ENCODE assay signal across 8 mouse cellular contexts in genomic region chrX:134307534-134308274, GRCm38 (mm10). TPM values are rescaled to one million over a fixed set of nuclear protein-coding genes. Genes with fewer than 3 reads are reported as not detected.
DNase-seq lines count a peak whose midpoint lies in the region; ATAC-seq lines count a peak whose summit lies in the region.

Gene Cenpi, plus strand, starts transcription at chrX:134308084.

- 21% methylated on average over 34 of the region's 36 CpGs for WGBS in hindbrain, embryonic 12.5 days

- peak within 1 kb of the TSS; percentile 43 for H3K9ac ChIP-seq in hindbrain, embryonic 12.5 days

- H3K36me3 ChIP-seq in hindbrain, embryonic 12.5 days, result no peaks in the 10 kb centered on the region

- peak; percentile 96 for ATAC-seq in hindbrain, embryonic 12.5 days (ENCODE audit: low FRiP score)

- peak within 1 kb of the TSS; percentile 36 for H3K4me3 ChIP-seq in hindbrain, embryonic 12.5 days

- H3K4me2 ChIP-seq in hindbrain, embryonic 12.5 days (replicated peaks), result peak within 1 kb of the TSS; percentile 51

- no peaks in the 10 kb centered on the region; the same call in 1 of the 2 replicates for H3K27me3 ChIP-seq in hindbrain, embryonic 12.5 days

- no peak within 1 kb of the TSS for H3K27ac ChIP-seq in hindbrain, embryonic 12.5 days

- peak; percentile 92 for DNase-seq in Muller cell, postnatal 12 days (ENCODE audit: inconsistent ontology term)
- DNase-seq in cerebellum, adult 9-11 months, result peak; percentile 87
- peak; percentile 72 to 90 for DNase-seq in frontal cortex, adult 2 months (ENCODE audit: extremely low spot score in 1 of 2, low spot score in 1 of 2)
- DNase-seq in layer of hippocampus, postnatal 14 days (ENCODE audit: low spot score in 2 of 2), result peak; percentile 75 to 87
- DNase-seq in lung, postnatal 14 days, result peak; percentile 88
- peak; percentile 60 for DNase-seq in retina, adult 2 months (ENCODE audit: low read depth, low spot score)
- DNase-seq in thymus, postnatal 36 days, result peak; percentile 87 to 91

- no peaks in the 10 kb centered on the region for H3K4me1 ChIP-seq in hindbrain, embryonic 12.5 days

- H3K9me3 ChIP-seq in hindbrain, embryonic 12.5 days (replicated peaks), result no peaks in the 10 kb centered on the region

RNA-seq across cellular contexts. Expression of gene Cenpi, which starts in this region (rescaled TPM):
- polyA plus RNA-seq in frontal cortex, adult 2 months (2012; rRNA removed), result 0.44 and 0.54 TPM in 2 replicates
- polyA plus RNA-seq in hindbrain, embryonic 12.5 days (2016; fragmentation: Nextera tagmentation; extraction: Ambion mirVana), result 12.7 and 17.7 TPM in 2 replicates
- total RNA-seq in layer of hippocampus, postnatal 14 days (2021), result 1 to 10 TPM; 1.6 to 2.1 TPM

Comparison
In these comparisons a context has a peak if more than half of its experiments do, and no peak if none do; other contexts are left out.
1. Peak in DNase-seq in frontal cortex, adult 2 months; RNA of the gene not detected or under 1 TPM.